Mouse (Mus musculus): ENCODE measurements around the gene Kcnn3.

GRCm38 (mm10) chr3:89686031-89686430 lies 166.1 kb downstream of the Kcnn3 start:
- TF ChIP-seq POLR2A (IDR thresholded peaks at IDR 0.05; ENCODE audit: borderline replicate concordance, insufficient read depth, low read length), result no peak
- no peak for TF ChIP-seq CTCF (IDR thresholded peaks at IDR 0.05; ENCODE audit: borderline replicate concordance, insufficient read depth, low read depth, low read length)

Measured in cerebellum, adult 2 months (tissue).